Mouse (Mus musculus) liver, embryonic 14.5 days (tissue): ENCODE measurements around the gene Cdh23.

Experiments used
- CTCF ChIP-seq: IDR thresholded peaks from 2 replicates; pipeline ENCODE4 v1.5.1; 2016; ENCODE audit warnings: antibody characterized with exemption, low read depth, control low read depth
- EP300 ChIP-seq: IDR thresholded peaks from 2 replicates; pipeline ENCODE4 v1.6.1; 2016; ENCODE audit warnings: antibody characterized with exemption, low read depth

- TF ChIP-seq CTCF (peak; percentile 69), EP300 (no peak)
Measured at GRCm38 (mm10) chr10:60612893-60613292, 83.4 kb downstream of the Cdh23 start.
